Comparison of ENCODE assay signal across 18 mouse cellular contexts in genomic region chr15:3772228-3772789, GRCm38 (mm10).
"Had no signal": no experiment of that assay in that cellular context is flagged by ENCODE, and none has a peak within 500 bp of the region (broad histone marks: within the 10 kb centered on the region; RNA-seq: fewer than 3 reads in every experiment).

No protein-coding gene starts in this region.

- H3K9me3 ChIP-seq: liver, embryonic 13.5 days; midbrain, embryonic 10.5 days; midbrain, embryonic 13.5 days; neural tube, embryonic 13.5 days; stomach, embryonic 15.5 days had no signal

- ATAC-seq: inflammation-experienced regulatory T-cells, adult 6 months; intestine, embryonic 16.5 days; midbrain, embryonic 13.5 days had no signal

- H3K27ac ChIP-seq: kidney, postnatal 0 days; left cerebral cortex, adult 2 months; liver, embryonic 13.5 days; midbrain, embryonic 10.5 days; midbrain, embryonic 13.5 days; neural tube, embryonic 13.5 days; stomach, embryonic 15.5 days had no signal

- H3K9ac ChIP-seq: liver, embryonic 13.5 days; midbrain, embryonic 13.5 days; neural tube, embryonic 13.5 days; stomach, embryonic 15.5 days had no signal

- H3K4me3 ChIP-seq: left cerebral cortex, adult 2 months; liver, embryonic 13.5 days; midbrain, embryonic 10.5 days; midbrain, embryonic 13.5 days; myocyte; neural tube, embryonic 13.5 days; stomach, embryonic 15.5 days had no signal

- H3K36me3 ChIP-seq: liver, embryonic 13.5 days; midbrain, embryonic 10.5 days; midbrain, embryonic 13.5 days; neural tube, embryonic 13.5 days; stomach, embryonic 15.5 days had no signal

- DNase-seq: layer of hippocampus, postnatal 36 days; liver, embryonic 13.5 days; lung, adult 2 months; lung, postnatal 14 days; lung, postnatal 4 days; retina, postnatal 1 day; right cerebral cortex, postnatal 25 days; spleen, adult 18-20 months; thymus, postnatal 25 days had no signal

- H3K4me1 ChIP-seq: liver, embryonic 13.5 days; midbrain, embryonic 10.5 days; midbrain, embryonic 13.5 days; neural tube, embryonic 13.5 days; stomach, embryonic 15.5 days had no signal

- H3K27me3 ChIP-seq: liver, embryonic 13.5 days; midbrain, embryonic 13.5 days; neural tube, embryonic 13.5 days; stomach, embryonic 15.5 days had no signal

- H3K4me2 ChIP-seq: liver, embryonic 13.5 days; midbrain, embryonic 13.5 days; neural tube, embryonic 13.5 days; stomach, embryonic 15.5 days had no signal
